In the genomic region with DNA sequence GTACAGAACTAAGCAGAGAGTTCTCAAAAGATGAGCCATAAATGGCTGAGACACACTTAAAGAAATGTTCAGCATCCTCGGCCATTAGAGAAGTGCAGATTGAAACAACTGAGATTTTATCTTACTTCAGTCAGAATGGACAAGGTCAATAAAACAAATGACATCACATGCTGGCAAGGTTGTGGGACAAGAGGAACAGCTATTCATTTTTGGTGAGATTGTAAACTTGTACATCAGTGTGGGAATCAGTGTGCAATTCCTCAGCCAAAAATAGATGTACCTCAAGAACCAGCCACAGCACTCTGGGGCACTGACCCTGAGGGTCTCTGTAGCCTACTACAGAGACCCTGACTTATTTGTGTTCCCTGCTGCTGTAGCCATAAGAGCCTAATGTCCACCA, we compare ENCODE assay signal across 16 mouse cellular contexts.
DNase-seq lines count a peak whose midpoint lies in the region.
"Had no signal": no experiment of that assay in that cellular context is flagged by ENCODE, and none has a peak within 500 bp of the region (broad histone marks: within the 10 kb centered on the region; RNA-seq: fewer than 3 reads in every experiment).

No protein-coding gene starts in this region.

- DNase-seq in adrenal gland, adult 2 months: peak; percentile 65
- DNase-seq in adrenal gland, adult 8-10 months: no peak
- DNase-seq in gastrocnemius, adult 18-20 months (ENCODE audit: low spot score): peak; percentile 34
- no peak for DNase-seq in gastrocnemius, postnatal 4 days (ENCODE audit: low spot score in 2 of 2)
- peak; percentile 14 for DNase-seq in lung, postnatal 36 days
- DNase-seq in lung, postnatal 10 days: no peak
- peak; percentile 21 for DNase-seq in NIH3T3 (ENCODE audit: low read depth)
- DNase-seq in frontal cortex, adult 2 months (ENCODE audit: extremely low spot score in 1 of 2, low spot score in 1 of 2): no peak
- DNase-seq: adrenal gland, postnatal 14 days; cerebellum, adult 11 months; cerebellum, adult 18-20 months; cerebellum, adult 8-10 months; cerebellum, adult 9-11 months; cerebellum, postnatal 14 days; cerebellum, postnatal 36 days; embryo, embryonic 11 days had no signal

Comparison
In these comparisons a context has a peak if more than half of its experiments do, and no peak if none do; other contexts are left out.
1. DNase-seq: peak in adrenal gland, adult 2 months (single experiment), gastrocnemius, adult 18-20 months (single experiment), lung, postnatal 36 days (single experiment) and NIH3T3 (single experiment); none in adrenal gland, adult 8-10 months (single experiment), gastrocnemius, postnatal 4 days (0 of 2), lung, postnatal 10 days (single experiment) and frontal cortex, adult 2 months (0 of 2).